Mouse (Mus musculus) forebrain, embryonic 14.5 days (tissue): Measurements from ENCODE around the gene Gtpbp2. TPM values are rescaled to one million over a fixed set of nuclear protein-coding genes. Genes with fewer than 3 reads are reported as not detected.

Experiments used
- ATAC-seq: fragments of 200-750 bp; cut with Nextera tagmentation; 2 replicates; pipeline ENCODE4 v1.8.0; 2017; ENCODE audit warnings: mild to moderate bottlenecking, moderate library complexity
- DNase-seq: peaks from one replicate; pipeline ENCODE4 v3.0.0-alpha.2; 2015; ENCODE audit warnings: low spot score
- H3K27ac ChIP-seq: fragments of 300-500 bp; sonication (generic); 2 replicates; pipeline ENCODE4 v1.5.1; 2014; ENCODE audit warnings: low read depth, mild to moderate bottlenecking, control low read depth, low read length, moderate library complexity
- H3K27me3 ChIP-seq: fragments of 300-500 bp; sonication (generic); replicated peaks from 2 replicates; pipeline ENCODE4 v1.6.1; 2014; ENCODE audit warnings: low read length, control low read depth, mixed read lengths; ENCODE audit not compliant: control insufficient read depth, insufficient read depth
- H3K36me3 ChIP-seq: fragments of 300-500 bp; sonication (generic); 2 replicates; pipeline ENCODE4 v1.6.1; 2014; ENCODE audit warnings: low read length, control low read depth; ENCODE audit not compliant: control insufficient read depth, insufficient read depth
- H3K4me1 ChIP-seq: fragments of 300-500 bp; sonication (generic); 2 replicates; pipeline ENCODE4 v1.6.1; 2014; ENCODE audit warnings: antibody characterized with exemption, low read length, control low read depth; ENCODE audit not compliant: control insufficient read depth, insufficient read depth
- H3K4me2 ChIP-seq: fragments of 300-500 bp; sonication (generic); 2 replicates; pipeline ENCODE4 v1.6.1; 2014; ENCODE audit warnings: mild to moderate bottlenecking, control low read depth, low read length
- H3K4me3 ChIP-seq: fragments of 300-500 bp; sonication (generic); 2 replicates; pipeline ENCODE4 v1.5.1; 2014; ENCODE audit warnings: low read depth, low read length, control low read depth
- H3K9ac ChIP-seq: fragments of 300-500 bp; sonication (generic); 2 replicates; pipeline ENCODE4 v1.6.1; 2014; ENCODE audit warnings: mild to moderate bottlenecking, low read length, control low read depth, moderate library complexity
- H3K9me3 ChIP-seq: fragments of 300-500 bp; sonication (generic); replicated peaks from 2 replicates; pipeline ENCODE4 v1.6.1; 2016; ENCODE audit warnings: low read length, control low read depth, mixed read lengths; ENCODE audit not compliant: control insufficient read depth
- WGBS: fragments of 180-500 bp; shearing (Covaris S2); extraction: QIAGEN DNeasy Blood & Tissue Kit; methylation state at CpG from one replicate; pipeline ENCODE4 v1.1.7; 2014; 5-methylcytosine and 5-hydroxymethylcytosine counted together
- polyA plus RNA-seq: library from polyadenylated mRNA; unstranded; fragments of >200 nt; fragmentation: Nextera tagmentation; extraction: Ambion mirVana; gene quantifications from 2 replicates; pipeline ENCODE4 v1.2.1, GENCODE M21; 2014

Gtpbp2 gene
- polyA plus RNA-seq, 1 experiment from 2014 or later, result 21.6 TPM

DNA sequence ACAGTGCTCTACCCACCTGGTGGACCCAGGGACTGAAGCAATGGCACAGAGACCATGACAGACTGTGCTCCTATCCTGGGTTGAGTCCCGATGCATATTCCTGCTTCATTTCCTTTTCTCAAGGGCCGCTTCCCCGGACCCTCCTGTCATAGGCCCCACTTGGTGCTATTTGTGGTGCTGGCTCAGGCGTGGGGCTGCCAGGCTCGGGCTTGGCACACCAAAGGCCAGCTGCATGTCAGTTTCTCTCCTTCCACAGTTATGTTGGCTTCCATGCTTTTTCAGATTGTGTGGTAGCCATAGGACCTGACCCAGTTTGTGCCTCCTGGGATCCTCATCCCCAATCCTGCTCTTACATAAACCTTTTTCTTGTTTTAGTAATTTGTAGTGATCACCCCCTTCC lies 7.9 kb downstream of the Gtpbp2 start:
- no peak overlapping the region for H3K4me2 ChIP-seq
- H3K4me3 ChIP-seq, result no peak overlapping the region
- no peak overlapping the region for H3K9ac ChIP-seq
- H3K36me3 ChIP-seq, result peaks cover 92% of the 10 kb centered on the region
- no peaks in the 10 kb centered on the region for H3K4me1 ChIP-seq
- no peaks in the 10 kb centered on the region for H3K9me3 ChIP-seq
- DNase-seq, result no peak
- no peaks in the 10 kb centered on the region for H3K27me3 ChIP-seq
- no peak for ATAC-seq
- H3K27ac ChIP-seq, result no peak overlapping the region
- WGBS, result 87% methylated on average over 5 of the region's 5 CpGs

DNA sequence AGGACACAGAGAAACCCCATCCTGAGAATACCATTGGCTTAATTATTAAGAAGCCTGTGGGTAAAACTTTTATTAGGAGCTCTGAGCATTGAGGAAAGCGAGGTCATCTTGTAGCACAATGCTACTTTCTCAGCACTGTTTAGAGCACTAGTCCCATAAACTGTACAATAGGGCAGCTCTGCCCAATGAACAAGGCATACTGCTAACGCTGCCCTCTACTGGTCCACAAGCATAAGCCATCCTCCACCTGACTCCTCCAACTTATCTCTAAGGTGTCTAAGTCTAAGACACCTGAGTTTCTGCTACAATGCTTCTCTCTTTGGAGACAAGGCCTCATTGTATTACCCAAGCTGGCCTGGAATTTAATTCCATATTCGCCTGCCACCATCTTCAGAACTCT lies 9.7 kb downstream of the Gtpbp2 start:
- WGBS, result 66% methylated on average over 3 of the region's 3 CpGs
- peak; percentile 54; the same call in 1 of the 2 replicates for ATAC-seq

GRCm38 (mm10) chr17:46182273-46182672 lies 21.4 kb downstream of the Gtpbp2 start:
- Histone ChIP-seq H3K9ac (no peak overlapping the region), H3K4me2 (no peak overlapping the region), H3K4me1 (no peaks in the 10 kb centered on the region), H3K4me3 (no peak overlapping the region), H3K36me3 (peaks cover 95% of the 10 kb centered on the region), H3K27ac (no peak overlapping the region), H3K9me3 (no peaks in the 10 kb centered on the region), H3K27me3 (no peaks in the 10 kb centered on the region)
- WGBS, result 91% methylated on average over 4 of the region's 4 CpGs
- ATAC-seq (no peak), DNase-seq (no peak)

More for the DNA sequence above, 9.7 kb downstream of the Gtpbp2 start:
- Histone ChIP-seq H3K36me3 (peaks cover 87% of the 10 kb centered on the region), H3K27ac (no peak overlapping the region), H3K27me3 (no peaks in the 10 kb centered on the region), H3K4me1 (no peaks in the 10 kb centered on the region), H3K9me3 (no peaks in the 10 kb centered on the region), H3K4me3 (no peak overlapping the region), H3K4me2 (no peak overlapping the region), H3K9ac (no peak overlapping the region)
- DNase-seq, result peak; percentile 55

DNA sequence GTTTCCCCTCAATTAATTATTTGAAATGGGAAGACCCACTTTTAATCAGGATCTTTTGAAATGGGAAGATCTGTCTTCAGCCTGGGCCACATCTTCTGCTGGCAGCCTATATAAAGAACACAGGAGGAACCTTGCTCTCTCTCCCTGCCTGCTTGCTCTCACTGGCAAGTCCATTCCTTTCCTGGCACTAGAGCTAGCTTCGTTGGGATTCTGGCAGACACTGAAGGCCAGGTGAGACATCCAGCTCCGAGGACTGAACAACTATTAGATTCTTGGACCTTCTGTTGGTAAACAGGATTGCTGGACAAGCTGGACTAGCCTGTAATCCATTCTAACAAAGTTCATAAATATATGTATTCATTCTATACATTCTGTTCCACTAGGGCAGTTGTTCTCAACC lies 28.0 kb downstream of the Gtpbp2 start:
- ATAC-seq, result no peak
- no peak overlapping the region for H3K4me3 ChIP-seq
- WGBS, result 95% methylated on average over 2 of the region's 2 CpGs
- H3K4me1 ChIP-seq, result no peaks in the 10 kb centered on the region
- no peak overlapping the region for H3K9ac ChIP-seq
- no peaks in the 10 kb centered on the region for H3K27me3 ChIP-seq
- H3K9me3 ChIP-seq, result no peaks in the 10 kb centered on the region
- H3K36me3 ChIP-seq, result peaks cover 89% of the 10 kb centered on the region
- no peak overlapping the region for H3K27ac ChIP-seq
- H3K4me2 ChIP-seq, result no peak overlapping the region
- no peak for DNase-seq

- DNase-seq (no peak), ATAC-seq (no peak)
- H3K27ac ChIP-seq, result no peak overlapping the region
- H3K4me2 ChIP-seq, result peak overlapping the region; percentile 83
- no peaks in the 10 kb centered on the region for H3K27me3 ChIP-seq
- H3K4me3 ChIP-seq, result peak overlapping the region; percentile 82
- H3K9me3 ChIP-seq, result no peaks in the 10 kb centered on the region
- 54% methylated on average over 6 of the region's 6 CpGs for WGBS
- H3K9ac ChIP-seq, result peak overlapping the region; percentile 82
- peaks cover 34% of the 10 kb centered on the region for H3K36me3 ChIP-seq
- H3K4me1 ChIP-seq, result peaks cover 14% of the 10 kb centered on the region
Measured at GRCm38 (mm10) chr17:46201151-46201550, 40.3 kb downstream of the Gtpbp2 start.

GRCm38 (mm10) chr17:46202421-46203071 lies 41.7 kb downstream of the Gtpbp2 start, which contains the start of the genes Polh and Xpo5:
Gene Polh (minus strand): TSS chr17:46202645.
Gene Xpo5 (plus strand): TSS chr17:46202782.
- DNase-seq (peak; percentile 97), ATAC-seq (peak; percentile 96)
- peak within 1 kb of the TSS; percentile 86 for H3K27ac ChIP-seq
- H3K27me3 ChIP-seq, result no peaks in the 10 kb centered on the region
- H3K9ac ChIP-seq, result peak within 1 kb of the TSS; percentile 88
- WGBS, result under 1% methylated on average over 65 of the region's 66 CpGs
- H3K4me3 ChIP-seq, result peak within 1 kb of the TSS; percentile 82
- H3K36me3 ChIP-seq, result peaks cover 34% of the 10 kb centered on the region
- H3K9me3 ChIP-seq, result no peaks in the 10 kb centered on the region
- H3K4me1 ChIP-seq, result peaks cover 14% of the 10 kb centered on the region
- H3K4me2 ChIP-seq, result peak within 1 kb of the TSS; percentile 83

DNA sequence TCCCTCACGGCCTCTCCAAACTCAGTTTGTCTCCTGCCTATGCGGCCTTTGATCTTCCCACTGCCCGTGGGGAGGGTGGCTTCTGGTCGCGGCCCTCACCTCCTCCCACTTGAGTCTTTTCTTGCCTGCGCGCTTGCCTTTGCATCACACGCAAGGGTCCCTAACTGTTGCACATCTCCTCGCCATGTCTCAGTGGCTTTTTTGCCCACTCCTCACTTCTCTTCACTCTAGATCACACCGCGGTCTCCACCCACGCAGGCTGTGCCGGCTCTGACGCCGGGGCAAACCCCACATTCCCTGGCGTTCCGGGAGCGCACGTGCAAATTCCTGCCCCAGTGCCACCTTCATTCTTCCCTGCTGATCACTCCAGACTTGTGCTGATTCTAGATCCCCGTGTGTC lies 42.2 kb downstream of the Gtpbp2 start:
- ATAC-seq (no peak), DNase-seq (no peak)
- peak overlapping the region; percentile 70; the same call in 1 of the 2 replicates for H3K27ac ChIP-seq
- under 1% methylated on average over 20 of the region's 20 CpGs for WGBS
- H3K4me1 ChIP-seq, result peaks cover 14% of the 10 kb centered on the region
- H3K9ac ChIP-seq, result peak overlapping the region; percentile 88
- peaks cover 34% of the 10 kb centered on the region for H3K36me3 ChIP-seq
- H3K27me3 ChIP-seq, result no peaks in the 10 kb centered on the region
- no peaks in the 10 kb centered on the region for H3K9me3 ChIP-seq
- H3K4me3 ChIP-seq, result peak overlapping the region; percentile 82
- H3K4me2 ChIP-seq, result peak overlapping the region; percentile 81

- Histone ChIP-seq H3K9me3 (no peaks in the 10 kb centered on the region), H3K27ac (no peak overlapping the region), H3K9ac (no peak overlapping the region), H3K4me3 (no peak overlapping the region), H3K27me3 (no peaks in the 10 kb centered on the region), H3K4me2 (no peak overlapping the region), H3K36me3 (peaks cover 57% of the 10 kb centered on the region), H3K4me1 (peaks cover 11% of the 10 kb centered on the region)
- no peak for ATAC-seq
- no peak for DNase-seq
Measured at GRCm38 (mm10) chr17:46206676-46207075, 45.8 kb downstream of the Gtpbp2 start.

DNA sequence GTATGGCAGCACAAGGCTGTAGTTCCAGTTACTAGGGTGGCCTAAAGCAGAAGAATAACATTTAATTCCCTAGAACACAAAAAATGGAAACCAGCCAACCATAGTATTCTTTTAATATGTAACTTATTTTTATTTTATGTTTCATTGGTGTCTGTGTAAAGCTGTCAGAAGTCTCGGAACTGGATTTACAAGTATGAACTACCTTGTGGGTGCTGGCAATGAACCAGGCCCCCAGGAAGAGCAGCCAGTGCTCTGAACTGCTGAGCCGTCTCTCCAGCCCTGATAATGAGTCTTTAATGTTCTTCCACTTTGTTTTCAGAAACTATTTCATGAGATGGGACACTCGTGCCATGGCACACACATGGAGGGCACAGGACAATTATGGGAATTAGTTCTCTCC lies 49.7 kb downstream of the Gtpbp2 start:
- no peaks in the 10 kb centered on the region for H3K9me3 ChIP-seq
- H3K9ac ChIP-seq, result no peak overlapping the region
- DNase-seq (no peak), ATAC-seq (no peak)
- peaks cover 83% of the 10 kb centered on the region for H3K36me3 ChIP-seq
- WGBS, result 91% methylated on average over 3 of the region's 3 CpGs
- no peaks in the 10 kb centered on the region for H3K4me1 ChIP-seq
- no peaks in the 10 kb centered on the region for H3K27me3 ChIP-seq
- no peak overlapping the region for H3K4me2 ChIP-seq
- H3K4me3 ChIP-seq, result no peak overlapping the region
- no peak overlapping the region for H3K27ac ChIP-seq
